Mouse (Mus musculus) lung, embryonic 16.5 days (tissue): ENCODE measurements around the gene Tnfrsf14. TPM values are rescaled to one million over a fixed set of nuclear protein-coding genes. Genes with fewer than 3 reads are reported as not detected.

Source experiments
- ATAC-seq: fragments of 200-750 bp; cut with Nextera tagmentation; 2 replicates; pipeline ENCODE4 v1.8.0; 2017; ENCODE audit warnings: low read depth, mild to moderate bottlenecking, moderate library complexity
- H3K27ac ChIP-seq: fragments of 300-500 bp; sonication (generic); 2 replicates; pipeline ENCODE4 v1.5.1; 2014; ENCODE audit warnings: mild to moderate bottlenecking, control low read depth, low read length
- H3K27me3 ChIP-seq: fragments of 300-500 bp; sonication (generic); 2 replicates; pipeline ENCODE4 v1.6.1; 2014; ENCODE audit warnings: low read depth, low read length, mixed read lengths; ENCODE audit not compliant: control insufficient read depth, insufficient read depth
- H3K36me3 ChIP-seq: fragments of 300-500 bp; sonication (generic); 2 replicates; pipeline ENCODE4 v1.6.1; 2014; ENCODE audit warnings: low read length; ENCODE audit not compliant: control insufficient read depth, insufficient read depth
- H3K4me1 ChIP-seq: fragments of 300-500 bp; sonication (generic); replicated peaks from 2 replicates; pipeline ENCODE4 v1.6.1; 2014; ENCODE audit warnings: low read length, mixed read lengths; ENCODE audit not compliant: control insufficient read depth, insufficient read depth
- H3K4me2 ChIP-seq: fragments of 300-500 bp; sonication (generic); 2 replicates; pipeline ENCODE4 v1.6.1; 2014; ENCODE audit warnings: low read depth, low read length, control low read depth
- H3K4me3 ChIP-seq: fragments of 300-500 bp; sonication (generic); 2 replicates; pipeline ENCODE4 v1.5.1; 2014; ENCODE audit warnings: mild to moderate bottlenecking, low read length, control low read depth
- H3K9ac ChIP-seq: fragments of 300-500 bp; sonication (generic); 2 replicates; pipeline ENCODE4 v1.6.1; 2014; ENCODE audit warnings: low read length, control low read depth
- H3K9me3 ChIP-seq: fragments of 300-500 bp; sonication (generic); 2 replicates; pipeline ENCODE4 v1.6.1; 2016; ENCODE audit warnings: low read length; ENCODE audit not compliant: control insufficient read depth
- WGBS: fragments of 180-500 bp; shearing (Covaris S2); extraction: QIAGEN DNeasy Blood & Tissue Kit; methylation state at CpG from one replicate; pipeline ENCODE4 v1.1.7; 2014; 5-methylcytosine and 5-hydroxymethylcytosine counted together
- polyA plus RNA-seq: library from polyadenylated mRNA; unstranded; fragments of >200 nt; fragmentation: Nextera tagmentation; extraction: Ambion mirVana; gene quantifications from 2 replicates; pipeline ENCODE4 v1.2.1, GENCODE M21; 2015

The Tnfrsf14 gene
- polyA plus RNA-seq, 1 experiment from 2014 or later = 1.7 TPM

GRCm38 (mm10) chr4:154911644-154912043 is 16.7 kb downstream of the Tnfrsf14 start:
- H3K9me3 ChIP-seq = no peaks in the 10 kb centered on the region
- H3K4me3 ChIP-seq = no peak overlapping the region
- no peak overlapping the region for H3K4me2 ChIP-seq
- no peak overlapping the region for H3K27ac ChIP-seq
- no peak overlapping the region for H3K9ac ChIP-seq
- peaks cover 10% of the 10 kb centered on the region for H3K4me1 ChIP-seq
- H3K27me3 ChIP-seq = no peaks in the 10 kb centered on the region
- ATAC-seq = no peak
- WGBS = 55% methylated on average over 2 of the region's 2 CpGs
- no peaks in the 10 kb centered on the region for H3K36me3 ChIP-seq

DNA sequence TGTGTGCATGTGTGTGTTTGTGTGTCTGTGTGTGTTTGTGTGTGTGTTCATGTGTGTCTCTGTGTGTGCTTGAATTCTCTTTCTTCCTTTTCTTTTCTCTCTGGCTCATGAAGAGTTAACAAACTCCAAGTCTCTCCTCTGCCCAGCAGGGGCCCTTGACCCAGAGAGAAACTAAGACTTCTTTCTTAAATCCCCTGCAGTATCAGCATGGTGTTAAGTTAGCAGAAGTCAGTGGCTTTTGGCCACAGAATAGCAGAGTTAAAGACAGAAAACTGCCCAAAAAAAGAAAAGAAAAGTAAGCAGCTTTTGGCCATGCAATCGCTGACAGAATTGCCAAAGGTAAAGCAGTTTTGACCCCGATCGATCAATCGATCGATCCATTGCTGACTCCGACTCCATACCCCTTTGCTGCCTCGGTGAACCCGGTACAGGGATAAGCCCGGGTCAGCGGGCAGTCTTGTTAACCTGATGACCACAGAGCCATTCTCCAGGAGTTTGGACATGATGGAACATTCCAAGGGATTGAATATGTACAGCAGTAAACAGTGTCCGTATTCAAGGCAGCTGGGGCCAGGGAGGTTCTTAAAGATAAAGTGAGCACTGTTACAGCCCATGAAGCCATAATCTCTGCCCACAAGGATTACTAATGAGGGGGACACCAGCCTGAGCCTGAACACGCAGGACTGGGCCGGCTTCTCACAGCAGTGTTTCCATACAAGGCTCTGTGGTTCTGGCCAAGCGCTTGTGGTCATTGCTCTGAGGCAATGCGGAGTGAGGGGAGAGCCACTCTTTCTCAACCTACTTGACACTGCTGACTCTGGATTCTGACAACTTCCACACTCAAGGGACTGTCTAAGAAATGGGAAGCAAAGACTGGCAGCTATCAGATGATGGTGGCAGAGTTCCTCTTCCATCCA is 17.5 kb downstream of the Tnfrsf14 start:
- Histone ChIP-seq H3K4me3 (no peak overlapping the region), H3K9me3 (no peaks in the 10 kb centered on the region), H3K27ac (no peak overlapping the region), H3K4me1 (peaks cover 10% of the 10 kb centered on the region), H3K4me2 (0 out of 2 replicates have a peak overlapping the region, but pooled peaks have one; percentile 21), H3K9ac (peak overlapping the region; percentile 18; the same call in 1 of the 2 replicates), H3K27me3 (no peaks in the 10 kb centered on the region), H3K36me3 (no peaks in the 10 kb centered on the region)
- ATAC-seq = no peak; the same call in 1 of the 2 replicates
- 26% methylated on average over 15 of the region's 15 CpGs for WGBS

DNA sequence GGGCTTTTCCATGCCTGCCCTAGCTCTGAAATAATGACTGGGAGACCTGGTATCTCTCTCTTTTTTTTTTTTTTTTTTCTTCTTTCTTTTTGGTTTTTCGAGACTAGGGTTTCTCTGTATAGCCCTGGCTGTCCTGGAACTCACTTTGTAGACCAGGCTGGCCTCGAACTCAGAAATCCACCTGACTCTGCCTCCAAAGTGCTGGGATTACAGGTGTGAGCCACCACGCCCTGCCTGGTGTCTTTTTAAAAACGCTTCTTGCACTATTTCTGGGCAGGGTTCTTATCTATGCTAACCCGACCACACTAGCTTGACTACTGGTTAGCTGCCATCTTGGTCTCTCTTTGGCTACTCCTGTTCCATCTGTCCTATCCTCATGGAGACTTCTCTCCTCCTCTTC is 19.9 kb downstream of the Tnfrsf14 start:
- WGBS = 80% methylated on average over 5 of the region's 5 CpGs
- H3K27ac ChIP-seq = no peak overlapping the region
- no peaks in the 10 kb centered on the region for H3K9me3 ChIP-seq
- no peak overlapping the region; the same call in 1 of the 2 replicates for H3K9ac ChIP-seq
- no peak for ATAC-seq
- no peaks in the 10 kb centered on the region for H3K36me3 ChIP-seq
- peaks cover 13% of the 10 kb centered on the region for H3K4me1 ChIP-seq
- H3K4me2 ChIP-seq = no peak overlapping the region
- H3K27me3 ChIP-seq = no peaks in the 10 kb centered on the region
- H3K4me3 ChIP-seq = no peak overlapping the region

DNA sequence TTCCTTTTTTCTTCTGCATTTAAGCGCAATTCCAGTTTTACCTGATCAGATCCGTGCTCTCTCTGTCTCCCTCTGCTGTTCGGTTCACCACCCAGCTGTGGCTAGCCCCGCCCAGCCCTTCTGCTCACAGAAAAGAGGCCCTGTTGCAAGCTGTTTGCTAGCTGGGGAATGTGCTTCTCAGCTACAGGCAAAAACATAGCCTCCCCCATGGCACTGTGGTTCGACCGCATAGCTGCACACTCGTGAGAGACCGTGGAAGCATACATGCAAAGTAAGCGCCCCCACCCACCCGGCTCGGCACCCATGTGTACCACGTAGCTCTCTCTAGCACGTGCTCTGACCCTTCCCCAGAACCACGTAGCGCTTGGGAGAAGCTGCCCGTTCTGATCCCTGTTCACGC is 20.5 kb downstream of the Tnfrsf14 start:
- no peaks in the 10 kb centered on the region for H3K27me3 ChIP-seq
- H3K9ac ChIP-seq = peak overlapping the region; percentile 60
- peak overlapping the region; percentile 48 for H3K4me2 ChIP-seq
- H3K27ac ChIP-seq = no peak overlapping the region
- H3K36me3 ChIP-seq = no peaks in the 10 kb centered on the region
- H3K4me1 ChIP-seq = peaks cover 13% of the 10 kb centered on the region
- H3K4me3 ChIP-seq = peak overlapping the region; percentile 25; the same call in 1 of the 2 replicates
- no peaks in the 10 kb centered on the region for H3K9me3 ChIP-seq
- ATAC-seq = peak; percentile 76
- WGBS = 29% methylated on average over 17 of the region's 17 CpGs

- peak; percentile 95 for ATAC-seq
- peak overlapping the region; percentile 70 for H3K9ac ChIP-seq
- H3K9me3 ChIP-seq = no peaks in the 10 kb centered on the region
- H3K27me3 ChIP-seq = no peaks in the 10 kb centered on the region
- peak overlapping the region; percentile 57 for H3K4me3 ChIP-seq
- H3K4me2 ChIP-seq = peak overlapping the region; percentile 73
- no peaks in the 10 kb centered on the region for H3K36me3 ChIP-seq
- H3K27ac ChIP-seq = peak overlapping the region; percentile 75
- peaks cover 4% of the 10 kb centered on the region for H3K4me1 ChIP-seq
- WGBS = 1% methylated on average over 16 of the region's 16 CpGs
Observed at GRCm38 (mm10) chr4:154904185-154905071, 23.9 kb downstream of the Tnfrsf14 start.

GRCm38 (mm10) chr4:154902371-154902770 is 26.0 kb downstream of the Tnfrsf14 start:
- no peak overlapping the region for H3K4me3 ChIP-seq
- H3K4me2 ChIP-seq = no peak overlapping the region
- H3K36me3 ChIP-seq = no peaks in the 10 kb centered on the region
- WGBS = 82% methylated on average over 2 of the region's 2 CpGs
- no peak overlapping the region for H3K27ac ChIP-seq
- H3K4me1 ChIP-seq = peaks cover 17% of the 10 kb centered on the region
- no peak overlapping the region for H3K9ac ChIP-seq
- H3K9me3 ChIP-seq = no peaks in the 10 kb centered on the region
- ATAC-seq = no peak
- no peaks in the 10 kb centered on the region for H3K27me3 ChIP-seq

DNA sequence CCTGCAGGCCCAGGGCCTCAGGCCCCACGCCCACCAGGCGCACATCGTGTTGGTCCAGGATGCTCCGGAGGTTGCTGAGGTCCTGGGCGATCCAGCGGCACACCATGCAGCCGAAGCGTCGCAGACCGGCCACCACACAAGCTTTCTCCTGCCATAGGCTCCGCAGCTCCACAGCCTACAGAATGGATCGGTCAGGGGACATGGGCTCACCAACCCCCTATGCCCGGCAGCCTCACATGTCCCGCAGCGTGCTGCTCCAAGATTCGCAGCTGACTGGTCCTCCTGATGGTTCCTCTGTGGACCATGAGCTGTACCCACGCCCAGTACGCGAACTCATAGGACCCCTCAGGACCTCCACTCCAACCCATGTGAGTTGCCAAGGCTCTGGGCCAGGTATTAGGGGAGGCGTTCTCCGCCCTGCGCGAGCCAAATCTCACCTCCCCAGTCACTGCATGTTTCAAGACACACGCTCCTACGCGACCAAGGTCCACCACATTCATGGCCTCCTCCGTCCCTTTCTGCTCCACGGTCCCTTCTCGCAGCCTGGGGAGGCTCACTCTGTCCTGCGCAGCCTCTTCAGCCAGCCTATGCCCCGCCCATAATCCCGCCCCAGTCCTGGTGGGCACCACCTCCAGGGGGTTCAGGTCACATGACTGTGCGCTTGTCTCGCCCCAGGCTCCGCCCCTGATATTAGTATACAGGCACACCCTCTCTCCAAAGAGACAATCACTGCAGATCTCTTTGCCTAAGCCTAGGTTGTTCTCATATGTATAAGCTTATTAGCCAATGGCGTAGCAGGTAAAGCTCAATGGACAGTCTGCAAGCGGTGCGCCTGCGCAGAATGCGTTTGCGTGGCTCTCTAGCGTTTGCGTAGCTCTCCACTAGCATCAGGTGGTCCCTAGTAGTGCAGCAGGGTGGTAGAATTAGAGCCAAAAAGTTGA is 29.6 kb downstream of the Tnfrsf14 start, which contains the start of gene Fam213b:
Gene Fam213b (minus strand): TSS at position 630 of the 941 bp plus-strand sequence.
- H3K27ac ChIP-seq = peak within 1 kb of the TSS; percentile 41
- 2% methylated on average over 43 of the region's 43 CpGs for WGBS
- H3K4me2 ChIP-seq = peak within 1 kb of the TSS; percentile 98
- peak within 1 kb of the TSS; percentile 67 for H3K4me3 ChIP-seq
- H3K9ac ChIP-seq = peak within 1 kb of the TSS; percentile 80
- H3K36me3 ChIP-seq = no peaks in the 10 kb centered on the region
- no peaks in the 10 kb centered on the region for H3K27me3 ChIP-seq
- no peaks in the 10 kb centered on the region for H3K9me3 ChIP-seq
- H3K4me1 ChIP-seq = peaks cover 14% of the 10 kb centered on the region; the same call in 1 of the 2 replicates
- ATAC-seq = peak; percentile 99

- H3K9ac ChIP-seq = peak overlapping the region; percentile 80
- H3K9me3 ChIP-seq = no peaks in the 10 kb centered on the region
- no peaks in the 10 kb centered on the region for H3K36me3 ChIP-seq
- no peaks in the 10 kb centered on the region for H3K27me3 ChIP-seq
- no peak overlapping the region for H3K27ac ChIP-seq
- peak overlapping the region; percentile 98 for H3K4me2 ChIP-seq
- H3K4me1 ChIP-seq = peaks cover 14% of the 10 kb centered on the region; the same call in 1 of the 2 replicates
- no peak for ATAC-seq
- WGBS = 58% methylated on average over 6 of the region's 6 CpGs
- H3K4me3 ChIP-seq = peak overlapping the region; percentile 67
Observed at GRCm38 (mm10) chr4:154897676-154898465, 30.5 kb downstream of the Tnfrsf14 start.
